Mouse (Mus musculus) ES-Bruce4 (cell line): ENCODE measurements around the gene Zdhhc7.

Experiments
- CTCF ChIP-seq: IDR thresholded peaks from one replicate; pipeline ENCODE4 v1.8.1; 2011; ENCODE audit warnings: low read depth, low read length
- EP300 ChIP-seq: IDR thresholded peaks from 2 replicates; pipeline ENCODE4 v1.6.1; 2011; ENCODE audit warnings: low read depth, low read length; ENCODE audit not compliant: insufficient read depth

GRCm38 (mm10) chr8:120096486-120096885 is 4.8 kb downstream of the Zdhhc7 start:
- TF ChIP-seq EP300 (no peak), CTCF (no peak)
